Mouse (Mus musculus) G1E (cell line): Measurements from ENCODE around the gene Insc. TPM values are rescaled to one million over a fixed set of nuclear protein-coding genes. Genes with fewer than 3 reads are reported as not detected.

Source experiments
- ATAC-seq: 2 replicates; pipeline ENCODE4 v1.8.0; 2016; ENCODE audit warnings: mild to moderate bottlenecking; ENCODE audit not compliant: insufficient number of reproducible peaks, poor library complexity, low FRiP score, severe bottlenecking; ENCODE audit errors: extremely low read depth
- DNase-seq: peaks from one replicate; pipeline ENCODE4 v3.0.0; 2012; ENCODE audit warnings: low spot score
- H3K27me3 ChIP-seq: 2 replicates; pipeline ENCODE4 v1.6.1; 2012; ENCODE audit warnings: mild to moderate bottlenecking, low read length, inconsistent platforms; ENCODE audit not compliant: insufficient read depth
- H3K36me3 ChIP-seq: replicated peaks from 2 replicates; pipeline ENCODE3; 2012; ENCODE audit warnings: mild to moderate bottlenecking, inconsistent platforms
- H3K4me1 ChIP-seq: 2 replicates; pipeline ENCODE4 v1.6.1; 2012; ENCODE audit warnings: low read depth, low read length, inconsistent platforms, mixed read lengths; ENCODE audit not compliant: insufficient read depth
- H3K4me3 ChIP-seq: 2 replicates; pipeline ENCODE4 v1.5.1; 2012; ENCODE audit warnings: low read depth, mild to moderate bottlenecking, inconsistent platforms, low read length, moderate library complexity, mixed read lengths
- H3K9me3 ChIP-seq: replicated peaks from 2 replicates; pipeline ENCODE4 v1.6.1; 2012; ENCODE audit warnings: inconsistent platforms
- CTCF ChIP-seq: IDR thresholded peaks from 2 replicates; pipeline ENCODE4 v1.5.1; 2012; ENCODE audit warnings: low read depth, low read length, inconsistent platforms, mixed read lengths
- GATA1 ChIP-seq: IDR thresholded peaks from 2 replicates; pipeline ENCODE4 v1.6.1; 2012; ENCODE audit warnings: borderline replicate concordance, low read length, inconsistent platforms, mixed read lengths
- GATA2 ChIP-seq: IDR thresholded peaks from 2 replicates; pipeline ENCODE4 v1.6.1; 2012; ENCODE audit warnings: low read depth, low read length, inconsistent platforms, borderline replicate concordance
- POLR2AphosphoS5 ChIP-seq: IDR thresholded peaks from 2 replicates; pipeline ENCODE4 v1.6.1; 2012; ENCODE audit warnings: low read depth, low read length, inconsistent platforms; ENCODE audit not compliant: insufficient replicate concordance
- TAL1 ChIP-seq: conservative IDR thresholded peaks from 2 replicates; pipeline ENCODE4 v1.6.1; 2012; ENCODE audit warnings: low read depth, low read length, inconsistent platforms, mixed read lengths
- polyA plus RNA-seq: library from polyadenylated mRNA; stranded (reverse); fragments of >175 nt; gene quantifications from 2 replicates; pipeline ENCODE4 v1.2.3, GENCODE M21; 2012
- total RNA-seq, 2 experiments: library from RNA; stranded (forward) in 1 of 2; stranded (reverse) in 1 of 2; fragments of 200-1000 nt in 1 of 2; fragments of >200 nt in 1 of 2; fragmentation: Nextera tagmentation in 1 of 2; gene quantifications; 2 replicates each; pipeline ENCODE4 v1.2.3; 2014 to 2017

Gene Insc
- total and polyA plus RNA-seq, 3 experiments, result not detected

- DNase-seq, result no peak
- H3K36me3 ChIP-seq, result no peaks in the 10 kb centered on the region
- TF ChIP-seq CTCF (no peak), GATA1 (no peak), GATA2 (no peak), POLR2AphosphoS5 (no peak), TAL1 (no peak)
- ATAC-seq, result no peak
- no peak overlapping the region for H3K4me3 ChIP-seq
- no peaks in the 10 kb centered on the region for H3K27me3 ChIP-seq
- no peaks in the 10 kb centered on the region for H3K9me3 ChIP-seq
- H3K4me1 ChIP-seq, result no peaks in the 10 kb centered on the region
Observed at GRCm38 (mm10) chr7:114827360-114827759, 83.9 kb downstream of the Insc start.

- no peaks in the 10 kb centered on the region for H3K36me3 ChIP-seq
- H3K4me3 ChIP-seq, result no peak overlapping the region
- TF ChIP-seq CTCF (no peak), POLR2AphosphoS5 (no peak), GATA1 (no peak), TAL1 (no peak), GATA2 (no peak)
- no peaks in the 10 kb centered on the region for H3K27me3 ChIP-seq
- H3K4me1 ChIP-seq, result no peaks in the 10 kb centered on the region
- DNase-seq (no peak), ATAC-seq (no peak)
- no peaks in the 10 kb centered on the region for H3K9me3 ChIP-seq
Observed at GRCm38 (mm10) chr7:114832257-114832940, 88.9 kb downstream of the Insc start.

GRCm38 (mm10) chr7:114834504-114834903 lies 91.0 kb downstream of the Insc start:
- Histone ChIP-seq H3K27me3 (no peaks in the 10 kb centered on the region), H3K4me3 (no peak overlapping the region), H3K9me3 (no peaks in the 10 kb centered on the region), H3K36me3 (no peaks in the 10 kb centered on the region), H3K4me1 (no peaks in the 10 kb centered on the region)
- no peak for ATAC-seq
- no peak for DNase-seq
- no peak for TF ChIP-seq TAL1
- no peak for TF ChIP-seq POLR2AphosphoS5
- TF ChIP-seq GATA2, result no peak
- TF ChIP-seq CTCF, result no peak
- no peak for TF ChIP-seq GATA1

- no peak for DNase-seq
- TF ChIP-seq GATA1 (no peak), TAL1 (no peak), CTCF (no peak), POLR2AphosphoS5 (no peak), GATA2 (no peak)
- Histone ChIP-seq H3K36me3 (no peaks in the 10 kb centered on the region), H3K9me3 (no peaks in the 10 kb centered on the region), H3K27me3 (no peaks in the 10 kb centered on the region), H3K4me1 (no peaks in the 10 kb centered on the region), H3K4me3 (no peak overlapping the region)
- no peak for ATAC-seq
Observed at GRCm38 (mm10) chr7:114837268-114837667, 93.8 kb downstream of the Insc start.

- no peak for TF ChIP-seq GATA2
- TF ChIP-seq POLR2AphosphoS5, result no peak
- no peak for TF ChIP-seq GATA1
- TF ChIP-seq CTCF, result no peak
- no peak for TF ChIP-seq TAL1
- no peak for DNase-seq
- no peak for ATAC-seq
Observed at GRCm38 (mm10) chr7:114840029-114840745, 96.7 kb downstream of the Insc start.

GRCm38 (mm10) chr7:114842644-114843211 lies 99.2 kb downstream of the Insc start:
- TF ChIP-seq POLR2AphosphoS5 (no peak), GATA1 (no peak), CTCF (no peak), GATA2 (no peak), TAL1 (no peak)
- no peaks in the 10 kb centered on the region for H3K27me3 ChIP-seq
- no peak overlapping the region for H3K4me3 ChIP-seq
- H3K36me3 ChIP-seq, result no peaks in the 10 kb centered on the region
- H3K9me3 ChIP-seq, result no peaks in the 10 kb centered on the region
- no peak for ATAC-seq
- no peak for DNase-seq
- H3K4me1 ChIP-seq, result no peaks in the 10 kb centered on the region; the same call in 1 of the 2 replicates

More at GRCm38 (mm10) chr7:114840029-114840745, 96.7 kb downstream of the Insc start:
- Histone ChIP-seq H3K4me1 (no peaks in the 10 kb centered on the region; the same call in 1 of the 2 replicates), H3K4me3 (no peak overlapping the region), H3K27me3 (no peaks in the 10 kb centered on the region), H3K36me3 (no peaks in the 10 kb centered on the region), H3K9me3 (no peaks in the 10 kb centered on the region)

- Histone ChIP-seq H3K27me3 (no peaks in the 10 kb centered on the region), H3K9me3 (no peaks in the 10 kb centered on the region), H3K4me1 (no peaks in the 10 kb centered on the region; the same call in 1 of the 2 replicates), H3K4me3 (no peak overlapping the region), H3K36me3 (no peaks in the 10 kb centered on the region)
- ATAC-seq (no peak), DNase-seq (no peak)
- TF ChIP-seq CTCF (no peak), POLR2AphosphoS5 (no peak), GATA2 (no peak), GATA1 (no peak), TAL1 (no peak)
Observed at GRCm38 (mm10) chr7:114847179-114847578, 103.7 kb downstream of the Insc start.
